ENCODE assay signal across 28 mouse cellular contexts in the genomic region with DNA sequence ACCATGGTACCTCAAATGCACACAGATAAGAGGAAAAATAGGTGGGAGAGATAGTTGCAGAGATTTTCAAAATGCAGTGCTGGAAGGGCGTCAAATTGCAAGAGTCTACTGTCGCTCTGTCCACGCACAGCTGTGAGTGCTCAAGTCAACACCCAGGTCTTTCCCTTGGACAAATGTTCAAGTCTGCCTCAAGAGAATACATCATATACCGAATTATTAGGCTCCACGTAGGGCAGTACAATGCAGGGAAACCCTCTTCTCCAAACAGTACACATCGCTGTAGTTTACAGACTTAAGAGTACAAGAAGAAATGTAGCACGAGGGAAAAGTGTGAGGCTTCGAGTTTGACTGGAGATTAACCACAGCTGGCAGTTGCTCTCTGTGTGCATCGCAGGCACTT.
"Had no signal": no experiment of that assay in that cellular context is flagged by ENCODE, and none has a peak within 500 bp of the region (broad histone marks: within the 10 kb centered on the region; RNA-seq: fewer than 3 reads in every experiment).

No protein-coding gene starts in this region.

- H3K4me2 ChIP-seq: embryonic facial prominence, embryonic 12.5 days; embryonic facial prominence, embryonic 13.5 days; embryonic facial prominence, embryonic 15.5 days; forebrain, embryonic 12.5 days; forebrain, embryonic 13.5 days; forebrain, embryonic 15.5 days had no signal

- H3K4me3 ChIP-seq: embryonic facial prominence, embryonic 10.5 days; embryonic facial prominence, embryonic 12.5 days; embryonic facial prominence, embryonic 13.5 days; embryonic facial prominence, embryonic 15.5 days; erythroblast, embryonic 14.5 days; forebrain, embryonic 10.5 days; forebrain, embryonic 12.5 days; forebrain, embryonic 13.5 days; forebrain, embryonic 15.5 days; gastrocnemius, adult 2 months had no signal

- H3K9ac ChIP-seq: embryonic facial prominence, embryonic 12.5 days; embryonic facial prominence, embryonic 13.5 days; embryonic facial prominence, embryonic 15.5 days; forebrain, embryonic 12.5 days; forebrain, embryonic 13.5 days; forebrain, embryonic 15.5 days; forebrain, postnatal 0 days had no signal

- H3K4me1 ChIP-seq: embryonic facial prominence, embryonic 10.5 days; embryonic facial prominence, embryonic 12.5 days; embryonic facial prominence, embryonic 13.5 days; embryonic facial prominence, embryonic 15.5 days; forebrain, embryonic 10.5 days; forebrain, embryonic 12.5 days; forebrain, embryonic 15.5 days had no signal

- H3K27ac ChIP-seq: embryonic facial prominence, embryonic 10.5 days; embryonic facial prominence, embryonic 12.5 days; embryonic facial prominence, embryonic 13.5 days; embryonic facial prominence, embryonic 15.5 days; forebrain, embryonic 10.5 days; forebrain, embryonic 12.5 days; forebrain, embryonic 13.5 days; forebrain, embryonic 15.5 days; gastrocnemius, adult 2 months had no signal

- H3K9me3 ChIP-seq: embryonic facial prominence, embryonic 10.5 days; embryonic facial prominence, embryonic 12.5 days; embryonic facial prominence, embryonic 13.5 days; embryonic facial prominence, embryonic 15.5 days; forebrain, embryonic 10.5 days; forebrain, embryonic 12.5 days; forebrain, embryonic 13.5 days; forebrain, embryonic 15.5 days had no signal

- DNase-seq: cerebellum, adult 2 months; cerebellum, adult 8-10 months; cerebellum, adult 9-10 months; cerebellum, adult 9-11 months; cerebellum, postnatal 10 days; cerebellum, postnatal 14 days; cerebellum, postnatal 25 days; cerebellum, postnatal 36 days; embryo, embryonic 11 days; forebrain, postnatal 0 days; gastrocnemius, adult 2 months; gastrocnemius, postnatal 10 days; gastrocnemius, postnatal 14 days; gastrocnemius, postnatal 25 days; gastrocnemius, postnatal 36 days; heart, adult 11 months; heart, adult 18-20 months had no signal

- H3K27me3 ChIP-seq: embryonic facial prominence, embryonic 12.5 days; embryonic facial prominence, embryonic 13.5 days; embryonic facial prominence, embryonic 15.5 days; forebrain, embryonic 12.5 days; forebrain, embryonic 13.5 days; forebrain, embryonic 15.5 days had no signal

- ATAC-seq: forebrain, embryonic 13.5 days; forebrain, embryonic 14.5 days; forebrain, embryonic 15.5 days; forebrain, embryonic 16.5 days; forebrain, postnatal 0 days had no signal

- H3K36me3 ChIP-seq: embryonic facial prominence, embryonic 10.5 days; embryonic facial prominence, embryonic 12.5 days; embryonic facial prominence, embryonic 13.5 days; embryonic facial prominence, embryonic 15.5 days; forebrain, embryonic 10.5 days; forebrain, embryonic 12.5 days; forebrain, embryonic 15.5 days had no signal
